15 mouse cellular contexts compared by ENCODE assay signal in the genomic region with DNA sequence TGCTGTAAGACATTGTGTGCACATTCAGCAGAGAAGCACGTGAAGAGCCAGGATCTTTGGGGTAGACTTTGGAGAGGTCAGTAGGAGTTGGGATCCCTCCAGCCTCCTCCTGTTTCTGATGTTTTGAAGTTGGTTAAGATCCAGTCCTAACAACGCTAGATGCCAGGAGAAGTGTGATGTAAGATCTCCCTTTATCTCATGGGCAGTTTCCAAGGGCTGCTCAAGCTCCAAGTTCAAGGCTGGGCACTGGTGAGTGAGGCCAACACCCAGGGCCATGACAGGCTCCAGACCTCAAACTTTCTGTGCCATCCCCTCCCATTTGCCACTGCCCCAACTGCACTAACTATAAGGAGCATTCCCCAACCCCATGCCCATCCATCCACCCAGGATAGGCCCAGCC. TPM values are rescaled to one million over a fixed set of nuclear protein-coding genes. Genes with fewer than 3 reads are reported as not detected.
DNase-seq lines count a peak whose midpoint lies in the region.
"Had no signal": no experiment of that assay in that cellular context is flagged by ENCODE, and none has a peak within 500 bp of the region (broad histone marks: within the 10 kb centered on the region; RNA-seq: fewer than 3 reads in every experiment).

No protein-coding gene starts in this region.

- DNase-seq in adrenal gland, adult 8-10 months: peak; percentile 66
- DNase-seq in adrenal gland, postnatal 4 days (ENCODE audit: low spot score in 2 of 2): no peak
- peak; percentile 16 for DNase-seq in lung, postnatal 25 days (ENCODE audit: low spot score)
- DNase-seq in lung, postnatal 4 days: no peak
- DNase-seq in NIH3T3 (ENCODE audit: low read depth): peak; percentile 53
- DNase-seq in adrenal gland, postnatal 36 days: peak; percentile 46 to 71
- no peak for DNase-seq in cerebellum, adult 11 months
- DNase-seq: cerebellum, adult 18-20 months; cerebellum, postnatal 10 days; gastrocnemius, postnatal 36 days; heart, adult 2 months; kidney, adult 18-20 months; kidney, postnatal 25 days; retina, postnatal 1 day; right cerebral cortex, postnatal 14 days had no signal

RNA-seq across cellular contexts. Expression of gene Slc6a6, which starts 49.0 kb away (rescaled TPM):
- 100 to 1,000 TPM; 468 to 562 (median 518) TPM for total RNA-seq in adrenal gland, adult 8-10 months (2022)
- total RNA-seq in adrenal gland, postnatal 4 days (2021): 100 to 1,000 TPM; 314 to 322 TPM
- 100 to 1,000 TPM; 331 to 678 TPM for total RNA-seq in adrenal gland, postnatal 36 days (2021)

Comparison
In these comparisons a context has a peak if more than half of its experiments do, and no peak if none do; other contexts are left out.
1. DNase-seq: peak in adrenal gland, adult 8-10 months (single experiment), lung, postnatal 25 days (single experiment), NIH3T3 (single experiment) and adrenal gland, postnatal 36 days (2 of 2); none in adrenal gland, postnatal 4 days (0 of 2), lung, postnatal 4 days (0 of 2) and cerebellum, adult 11 months (single experiment).